Mouse (Mus musculus) G1E (cell line): ENCODE data around the gene Zmiz2. TPM values are rescaled to one million over a fixed set of nuclear protein-coding genes. Genes with fewer than 3 reads are reported as not detected.

ENCODE experiments used
- ATAC-seq: 2 replicates; pipeline ENCODE4 v1.8.0; 2016; ENCODE audit warnings: mild to moderate bottlenecking; ENCODE audit not compliant: insufficient number of reproducible peaks, poor library complexity, low FRiP score, severe bottlenecking; ENCODE audit errors: extremely low read depth
- DNase-seq: peaks from one replicate; pipeline ENCODE4 v3.0.0; 2012; ENCODE audit warnings: low spot score
- H3K27me3 ChIP-seq: 2 replicates; pipeline ENCODE4 v1.6.1; 2012; ENCODE audit warnings: mild to moderate bottlenecking, low read length, inconsistent platforms; ENCODE audit not compliant: insufficient read depth
- H3K36me3 ChIP-seq: replicated peaks from 2 replicates; pipeline ENCODE3; 2012; ENCODE audit warnings: mild to moderate bottlenecking, inconsistent platforms
- H3K4me1 ChIP-seq: 2 replicates; pipeline ENCODE4 v1.6.1; 2012; ENCODE audit warnings: low read depth, low read length, inconsistent platforms, mixed read lengths; ENCODE audit not compliant: insufficient read depth
- H3K4me3 ChIP-seq: 2 replicates; pipeline ENCODE4 v1.5.1; 2012; ENCODE audit warnings: low read depth, mild to moderate bottlenecking, inconsistent platforms, low read length, moderate library complexity, mixed read lengths
- H3K9me3 ChIP-seq: replicated peaks from 2 replicates; pipeline ENCODE4 v1.6.1; 2012; ENCODE audit warnings: inconsistent platforms
- CTCF ChIP-seq: IDR thresholded peaks from 2 replicates; pipeline ENCODE4 v1.5.1; 2012; ENCODE audit warnings: low read depth, low read length, inconsistent platforms, mixed read lengths
- GATA1 ChIP-seq: IDR thresholded peaks from 2 replicates; pipeline ENCODE4 v1.6.1; 2012; ENCODE audit warnings: borderline replicate concordance, low read length, inconsistent platforms, mixed read lengths
- GATA2 ChIP-seq: IDR thresholded peaks from 2 replicates; pipeline ENCODE4 v1.6.1; 2012; ENCODE audit warnings: low read depth, low read length, inconsistent platforms, borderline replicate concordance
- POLR2AphosphoS5 ChIP-seq: IDR thresholded peaks from 2 replicates; pipeline ENCODE4 v1.6.1; 2012; ENCODE audit warnings: low read depth, low read length, inconsistent platforms; ENCODE audit not compliant: insufficient replicate concordance
- TAL1 ChIP-seq: conservative IDR thresholded peaks from 2 replicates; pipeline ENCODE4 v1.6.1; 2012; ENCODE audit warnings: low read depth, low read length, inconsistent platforms, mixed read lengths
- polyA plus RNA-seq: library from polyadenylated mRNA; stranded (reverse); fragments of >175 nt; gene quantifications from 2 replicates; pipeline ENCODE4 v1.2.3, GENCODE M21; 2012
- total RNA-seq, 2 experiments: library from RNA; stranded (forward) in 1 of 2; stranded (reverse) in 1 of 2; fragments of 200-1000 nt in 1 of 2; fragments of >200 nt in 1 of 2; fragmentation: Nextera tagmentation in 1 of 2; gene quantifications; 2 replicates each; pipeline ENCODE4 v1.2.3; 2014 to 2017

Zmiz2 gene
- total and polyA plus RNA-seq, 3 experiments = 7.1 to 245 (median 63.4) TPM

DNA sequence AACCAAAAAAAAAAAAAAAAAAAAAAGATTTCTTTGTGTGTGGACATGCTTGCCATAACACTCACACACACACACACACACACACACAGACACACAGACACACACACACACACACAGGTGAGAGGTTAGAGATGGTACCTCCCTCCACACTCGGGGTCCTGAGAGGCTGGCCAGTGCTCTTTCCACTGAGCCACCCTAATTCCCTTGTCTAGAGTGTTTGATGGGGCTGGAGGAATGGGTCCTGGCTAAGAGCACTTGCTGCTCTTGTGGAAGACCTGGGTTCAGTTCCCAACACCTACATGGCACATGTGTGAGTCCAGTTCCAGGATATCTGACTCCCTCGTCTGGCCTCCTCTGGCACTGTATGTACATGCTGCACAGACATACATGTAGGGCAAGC is 48.8 kb downstream of the Zmiz2 start:
- TF ChIP-seq GATA2 (no peak), TAL1 (no peak), POLR2AphosphoS5 (no peak), GATA1 (no peak), CTCF (no peak)
- no peak overlapping the region for H3K4me3 ChIP-seq
- ATAC-seq = no peak
- H3K4me1 ChIP-seq = no peaks in the 10 kb centered on the region; the same call in 1 of the 2 replicates
- H3K27me3 ChIP-seq = no peaks in the 10 kb centered on the region
- DNase-seq = no peak
- H3K36me3 ChIP-seq = peaks cover 68% of the 10 kb centered on the region
- no peaks in the 10 kb centered on the region for H3K9me3 ChIP-seq

DNA sequence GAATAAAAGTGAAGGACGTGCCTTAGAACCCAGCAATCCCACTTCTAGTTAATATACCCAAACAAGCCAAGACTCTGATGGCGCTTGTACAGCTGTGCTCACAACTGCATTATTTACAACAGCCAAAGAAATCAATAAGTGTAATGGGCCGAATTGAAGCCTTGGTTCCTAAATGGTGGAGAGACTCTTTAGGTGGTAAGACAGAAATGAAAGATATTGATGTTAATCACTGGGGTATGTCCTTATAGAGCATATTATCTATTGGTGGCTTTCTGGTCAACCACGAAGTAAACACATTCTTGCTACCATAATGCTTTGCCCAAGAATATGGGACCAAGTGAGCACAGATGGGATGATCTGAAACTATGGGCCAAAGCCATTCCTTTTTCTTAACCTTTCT is 51.3 kb downstream of the Zmiz2 start:
- DNase-seq (no peak), ATAC-seq (no peak)
- Histone ChIP-seq H3K27me3 (no peaks in the 10 kb centered on the region), H3K9me3 (no peaks in the 10 kb centered on the region), H3K4me1 (peaks cover 10% of the 10 kb centered on the region), H3K36me3 (peaks cover 42% of the 10 kb centered on the region), H3K4me3 (no peak overlapping the region)
- TF ChIP-seq GATA2 (no peak), POLR2AphosphoS5 (no peak), CTCF (no peak), TAL1 (no peak), GATA1 (no peak)

DNA sequence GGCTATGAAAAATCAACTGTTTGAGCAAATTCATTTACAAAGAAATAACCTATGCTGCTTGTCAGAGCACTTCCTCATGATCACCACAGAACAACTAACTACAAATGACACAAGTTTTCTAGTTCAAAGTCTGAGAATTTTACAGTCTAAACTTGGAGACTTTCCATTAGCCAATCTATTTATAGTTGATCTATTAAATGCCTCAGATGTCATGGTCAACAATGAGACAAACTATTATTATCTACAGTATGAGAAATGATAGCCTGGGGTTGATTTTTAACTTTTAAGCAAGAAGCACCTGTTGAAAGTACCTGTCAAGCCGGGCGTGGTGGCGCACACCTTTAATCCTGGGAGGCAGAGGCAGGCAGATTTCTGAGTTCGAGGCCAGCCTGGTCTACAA is 53.7 kb downstream of the Zmiz2 start:
- ATAC-seq (no peak), DNase-seq (no peak)
- TF ChIP-seq POLR2AphosphoS5 = no peak
- no peak for TF ChIP-seq CTCF
- no peak for TF ChIP-seq TAL1
- TF ChIP-seq GATA2 = no peak
- TF ChIP-seq GATA1 = no peak
- Histone ChIP-seq H3K9me3 (no peaks in the 10 kb centered on the region), H3K27me3 (peaks cover 3% of the 10 kb centered on the region; the same call in 1 of the 2 replicates), H3K4me1 (peaks cover 20% of the 10 kb centered on the region), H3K36me3 (peaks cover 22% of the 10 kb centered on the region), H3K4me3 (no peak overlapping the region)

DNA sequence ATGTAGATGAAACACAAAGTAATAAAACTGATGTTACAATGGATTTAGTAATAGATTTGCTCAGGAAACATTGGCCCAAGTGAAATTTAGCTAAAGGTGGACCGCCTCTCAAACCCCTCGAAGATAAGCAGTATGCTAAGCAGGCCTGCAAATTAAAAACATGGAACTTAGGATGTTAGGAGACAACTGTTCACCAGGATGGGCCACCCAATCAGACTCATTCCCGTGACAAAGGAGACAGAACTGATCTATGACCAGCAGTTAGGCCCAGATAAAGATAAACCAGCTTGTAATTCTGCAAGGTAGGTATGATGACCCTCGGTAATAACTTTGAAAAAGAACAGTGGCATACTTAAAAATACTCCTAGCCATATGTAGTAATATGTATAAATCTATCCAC is 54.2 kb downstream of the Zmiz2 start:
- H3K4me1 ChIP-seq = peaks cover 20% of the 10 kb centered on the region
- ATAC-seq (no peak), DNase-seq (no peak)
- H3K27me3 ChIP-seq = peaks cover 4% of the 10 kb centered on the region; the same call in 1 of the 2 replicates
- H3K4me3 ChIP-seq = peak overlapping the region; percentile 76
- TF ChIP-seq CTCF = no peak
- TF ChIP-seq POLR2AphosphoS5 = no peak
- TF ChIP-seq GATA1 = no peak
- TF ChIP-seq GATA2 = no peak
- TF ChIP-seq TAL1 = no peak
- peaks cover 17% of the 10 kb centered on the region for H3K36me3 ChIP-seq
- H3K9me3 ChIP-seq = no peaks in the 10 kb centered on the region

DNA sequence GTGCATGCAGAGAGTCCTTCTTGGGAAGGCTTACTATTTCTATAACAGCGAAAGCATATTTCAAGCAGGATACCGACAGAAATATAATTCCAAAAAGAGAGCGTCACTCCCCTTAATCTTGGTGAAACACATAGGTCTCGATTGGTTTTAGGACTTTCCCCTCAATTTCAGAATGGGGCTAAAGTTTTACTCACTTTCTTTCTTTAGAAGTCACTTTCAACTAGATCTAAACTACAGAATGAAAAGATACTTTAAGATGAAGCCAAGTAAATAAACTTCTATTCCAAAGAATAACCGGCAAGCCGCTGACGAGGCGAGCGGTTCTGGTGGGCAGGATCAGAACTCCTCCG is 54.8 kb downstream of the Zmiz2 start:
- Histone ChIP-seq H3K9me3 (no peaks in the 10 kb centered on the region), H3K36me3 (peaks cover 15% of the 10 kb centered on the region), H3K4me1 (peaks cover 20% of the 10 kb centered on the region), H3K4me3 (peak overlapping the region; percentile 76), H3K27me3 (peaks cover 4% of the 10 kb centered on the region; the same call in 1 of the 2 replicates)
- no peak for DNase-seq
- no peak for TF ChIP-seq CTCF
- no peak for TF ChIP-seq TAL1
- no peak for TF ChIP-seq POLR2AphosphoS5
- no peak for TF ChIP-seq GATA1
- no peak for TF ChIP-seq GATA2
- no peak for ATAC-seq

DNA sequence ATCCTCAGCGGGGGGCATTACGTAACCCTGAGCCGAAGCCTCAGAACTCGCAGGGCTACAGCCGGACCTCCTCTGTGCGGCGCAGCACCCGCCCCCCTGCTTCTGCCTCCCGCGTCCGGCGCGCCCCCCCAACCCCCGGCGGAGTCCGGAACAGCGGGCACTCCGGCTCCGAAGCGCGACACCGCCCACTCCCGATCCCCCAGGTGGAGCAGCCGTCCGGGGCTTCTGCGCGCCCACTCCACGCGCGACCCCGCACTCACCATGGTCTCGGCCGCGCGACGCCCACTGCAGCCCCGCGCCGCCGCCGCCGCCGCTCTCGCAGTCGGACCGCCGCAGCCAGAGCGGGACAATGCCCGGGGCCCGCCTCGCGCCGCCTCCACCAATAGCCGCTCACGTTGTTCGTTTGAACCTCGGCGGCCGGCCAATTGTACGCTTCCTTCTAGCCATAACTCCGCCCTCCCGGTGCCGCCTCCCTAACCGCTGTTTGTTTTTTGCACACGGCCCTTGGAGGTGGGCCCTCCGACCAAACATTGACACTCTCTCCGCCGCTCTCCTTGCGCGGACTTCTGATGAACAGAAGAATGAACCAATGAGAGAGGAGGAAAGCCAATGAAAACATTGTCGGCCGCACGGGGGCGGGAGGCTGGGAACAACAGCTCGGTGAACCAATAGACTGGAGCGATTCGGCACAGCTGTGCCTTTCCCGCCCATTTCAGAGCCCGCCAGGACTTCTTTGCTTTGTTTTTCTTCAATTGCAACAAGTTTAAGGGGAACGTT is 55.4 kb downstream of the Zmiz2 start, which contains the start of gene H2afv:
Gene H2afv (minus strand): TSS at position 367 of the 777 bp plus-strand sequence.
- DNase-seq (peak; percentile 94), ATAC-seq (peak; percentile 96)
- Histone ChIP-seq H3K36me3 (peaks cover 9% of the 10 kb centered on the region), H3K27me3 (peaks cover 4% of the 10 kb centered on the region; the same call in 1 of the 2 replicates), H3K9me3 (no peaks in the 10 kb centered on the region), H3K4me3 (peak within 1 kb of the TSS; percentile 76), H3K4me1 (peaks cover 20% of the 10 kb centered on the region)
- TF ChIP-seq GATA2 (no peak), POLR2AphosphoS5 (no peak), CTCF (no peak)
